Mouse (Mus musculus): ENCODE results near the gene Prkn.

- no peak for TF ChIP-seq HCFC1 (IDR thresholded peaks at IDR 0.05; ENCODE audit: borderline replicate concordance, insufficient read depth, low read length)
- TF ChIP-seq CHD2 (IDR thresholded peaks at IDR 0.05; ENCODE audit: low read depth, low read length): no peak
- no peak for TF ChIP-seq ZC3H11A (IDR thresholded peaks at IDR 0.05; ENCODE audit: borderline replicate concordance, low read depth, low read length)
- no peak for TF ChIP-seq MAFK (IDR thresholded peaks at IDR 0.05; ENCODE audit: insufficient read depth, low read depth, low read length)
These were observed 1236.6 kb downstream of the Prkn start for GRCm38 (mm10) chr17:12076816-12077215.
